Mouse (Mus musculus) thymus, adult 2 months (tissue): ENCODE data around the gene Fbxw9. TPM values are rescaled to one million over a fixed set of nuclear protein-coding genes. Genes with fewer than 3 reads are reported as not detected.

ENCODE experiments used
- DNase-seq: peaks from one replicate; pipeline ENCODE4 v3.0.0; 2021
- H3K27ac ChIP-seq: fragments of 200-500 bp; 2 replicates; pipeline ENCODE4 v1.5.1; 2012; ENCODE audit warnings: low read length, control low read depth; ENCODE audit not compliant: control insufficient read depth, insufficient read depth
- H3K27me3 ChIP-seq: fragments of 200-500 bp; 2 replicates; pipeline ENCODE4 v1.6.1; 2012; ENCODE audit warnings: mild to moderate bottlenecking, low read length, moderate library complexity, mixed read lengths; ENCODE audit not compliant: control insufficient read depth, insufficient read depth
- H3K36me3 ChIP-seq: fragments of 200-500 bp; 2 replicates; pipeline ENCODE4 v1.6.1; 2012; ENCODE audit warnings: mild to moderate bottlenecking, low read length, moderate library complexity; ENCODE audit not compliant: control insufficient read depth, insufficient read depth
- H3K4me1 ChIP-seq: fragments of 200-500 bp; replicated peaks from 2 replicates; pipeline ENCODE4 v1.6.1; 2012; ENCODE audit warnings: low read length; ENCODE audit not compliant: control insufficient read depth, insufficient read depth
- H3K4me3 ChIP-seq: fragments of 200-500 bp; 2 replicates; pipeline ENCODE4 v1.5.1; 2012; ENCODE audit warnings: mild to moderate bottlenecking, low read length, control low read depth, moderate library complexity; ENCODE audit not compliant: control insufficient read depth, insufficient read depth
- CTCF ChIP-seq: fragments of 200-500 bp; IDR thresholded peaks from 2 replicates; pipeline ENCODE4 v1.5.1; 2012; ENCODE audit warnings: mild to moderate bottlenecking, control low read depth, low read length, moderate library complexity, borderline replicate concordance; ENCODE audit not compliant: control insufficient read depth, poor library complexity, insufficient read depth; ENCODE audit errors: extremely low read depth
- POLR2A ChIP-seq: fragments of 200-500 bp; IDR thresholded peaks from 2 replicates; pipeline ENCODE4 v1.6.1; 2012; ENCODE audit warnings: mild to moderate bottlenecking, low read length, control low read depth, moderate library complexity; ENCODE audit not compliant: control insufficient read depth, poor library complexity, insufficient read depth; ENCODE audit errors: extremely low read depth
- WGBS: fragments of 180-500 bp; shearing (Covaris S2); methylation state at CpG from one replicate; pipeline ENCODE4 v1.1.7; 2018; 5-methylcytosine and 5-hydroxymethylcytosine counted together
- polyA plus RNA-seq: library from polyadenylated mRNA; depleted of rRNA; stranded (reverse); fragments of >200 nt; gene quantifications from 2 replicates; pipeline ENCODE4 v1.2.3, GENCODE M21; 2012

Gene Fbxw9
- polyA plus RNA-seq, 1 experiment, result 29.3 TPM

DNA sequence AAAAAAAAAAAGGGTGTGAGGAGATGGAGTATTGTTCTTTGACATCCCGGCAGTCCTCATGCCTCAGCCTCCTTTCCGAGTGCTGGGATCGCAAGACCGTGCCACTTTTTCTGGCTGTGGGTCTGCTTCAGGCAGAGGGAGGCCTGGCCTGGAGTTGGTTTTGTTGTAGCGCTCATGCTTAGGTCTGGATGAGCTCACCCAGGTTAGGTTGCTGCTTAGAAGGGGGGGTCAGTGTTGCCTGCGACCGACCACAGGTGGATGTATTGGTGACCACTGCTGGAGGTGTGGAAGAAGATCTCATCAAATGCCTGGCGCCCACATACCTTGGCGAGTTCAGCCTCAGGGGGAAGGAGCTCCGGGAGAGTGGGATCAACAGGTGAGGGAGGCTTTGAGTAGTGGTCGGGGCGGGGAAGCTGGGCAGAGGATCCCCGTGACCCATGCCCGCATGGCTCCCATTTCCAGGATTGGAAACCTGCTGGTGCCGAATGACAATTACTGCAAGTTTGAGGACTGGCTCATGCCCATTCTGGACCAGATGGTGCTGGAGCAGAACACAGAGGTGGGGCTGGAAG is 13.3 kb downstream of the Fbxw9 start:
- peaks cover 13% of the 10 kb centered on the region; the same call in 1 of the 2 replicates for H3K36me3 ChIP-seq
- 96% methylated on average over 15 of the region's 15 CpGs for WGBS
- peaks cover 10% of the 10 kb centered on the region for H3K4me1 ChIP-seq
- no peak for TF ChIP-seq CTCF
- TF ChIP-seq POLR2A, result no peak
- H3K27me3 ChIP-seq, result no peaks in the 10 kb centered on the region
- no peak overlapping the region for H3K4me3 ChIP-seq
- no peak for DNase-seq
- no peak overlapping the region for H3K27ac ChIP-seq

DNA sequence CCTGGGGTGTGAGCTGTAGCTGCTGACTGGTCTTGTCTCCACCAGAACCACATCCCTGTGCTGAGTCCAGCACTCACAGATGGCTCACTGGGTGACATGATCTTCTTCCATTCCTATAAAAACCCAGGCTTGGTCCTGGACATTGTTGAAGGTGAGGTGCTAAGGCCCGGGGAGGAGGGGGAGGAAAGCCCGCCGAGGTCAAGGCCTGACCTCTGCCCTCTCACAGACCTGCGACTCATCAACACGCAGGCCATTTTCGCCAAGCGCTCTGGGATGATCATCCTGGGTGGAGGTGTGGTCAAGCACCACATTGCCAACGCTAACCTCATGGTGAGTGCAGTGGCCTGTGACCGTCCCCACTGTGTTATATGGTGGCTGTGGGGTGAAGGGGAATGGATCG is 14.3 kb downstream of the Fbxw9 start:
- Histone ChIP-seq H3K4me3 (no peak overlapping the region), H3K27me3 (no peaks in the 10 kb centered on the region), H3K36me3 (peaks cover 13% of the 10 kb centered on the region; the same call in 1 of the 2 replicates), H3K27ac (no peak overlapping the region), H3K4me1 (peaks cover 10% of the 10 kb centered on the region)
- WGBS, result 95% methylated on average over 10 of the region's 10 CpGs
- DNase-seq, result no peak
- TF ChIP-seq CTCF (no peak), POLR2A (no peak)

DNA sequence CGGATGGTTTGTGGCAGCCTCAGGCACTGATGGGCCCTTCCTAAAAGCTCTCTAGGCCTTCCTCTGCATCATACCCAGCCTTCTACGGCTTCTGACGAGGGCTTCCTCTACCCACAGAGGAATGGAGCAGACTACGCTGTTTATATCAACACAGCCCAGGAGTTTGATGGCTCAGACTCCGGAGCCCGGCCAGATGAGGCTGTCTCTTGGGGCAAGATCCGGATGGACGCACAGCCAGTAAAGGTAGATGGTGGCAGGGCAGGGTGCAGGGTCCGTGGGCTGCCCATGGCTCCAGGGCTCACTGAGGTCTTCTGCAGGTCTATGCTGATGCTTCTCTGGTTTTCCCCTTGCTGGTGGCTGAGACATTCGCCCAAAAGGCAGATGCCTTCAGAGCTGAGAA is 14.8 kb downstream of the Fbxw9 start:
- 98% methylated on average over 10 of the region's 10 CpGs for WGBS
- no peak overlapping the region for H3K4me3 ChIP-seq

DNA sequence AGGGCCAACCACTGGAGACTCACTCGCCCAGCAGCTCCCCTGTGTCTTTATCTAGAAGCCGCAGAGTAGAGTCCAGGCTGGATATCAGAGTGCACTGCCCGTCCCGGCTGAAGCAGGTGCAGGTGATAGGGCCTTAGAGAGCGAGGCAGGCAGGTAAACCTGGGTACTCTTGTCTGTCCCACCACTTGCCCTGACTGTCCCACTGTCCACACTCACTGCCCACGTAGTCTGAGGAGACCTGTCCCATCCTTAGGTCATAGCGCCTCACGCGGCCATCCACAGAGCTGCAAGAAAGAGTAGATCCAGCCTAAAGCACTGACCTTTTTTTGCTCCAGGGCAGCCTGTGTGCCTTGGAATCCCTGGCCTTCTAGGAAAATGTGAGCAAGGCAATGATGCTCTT is 16.1 kb downstream of the Fbxw9 start:
- peaks cover 12% of the 10 kb centered on the region for H3K4me1 ChIP-seq
- no peaks in the 10 kb centered on the region for H3K27me3 ChIP-seq
- no peak overlapping the region for H3K27ac ChIP-seq
- H3K4me3 ChIP-seq, result no peak overlapping the region
- 98% methylated on average over 9 of the region's 9 CpGs for WGBS
- TF ChIP-seq POLR2A (no peak), CTCF (no peak)
- DNase-seq, result no peak
- peaks cover 13% of the 10 kb centered on the region; the same call in 1 of the 2 replicates for H3K36me3 ChIP-seq

More for the DNA sequence above, 14.8 kb downstream of the Fbxw9 start:
- no peak for DNase-seq
- TF ChIP-seq POLR2A, result no peak
- no peak for TF ChIP-seq CTCF
- H3K27ac ChIP-seq, result no peak overlapping the region
- H3K36me3 ChIP-seq, result peaks cover 13% of the 10 kb centered on the region; the same call in 1 of the 2 replicates
- no peaks in the 10 kb centered on the region for H3K27me3 ChIP-seq
- H3K4me1 ChIP-seq, result peaks cover 12% of the 10 kb centered on the region

DNA sequence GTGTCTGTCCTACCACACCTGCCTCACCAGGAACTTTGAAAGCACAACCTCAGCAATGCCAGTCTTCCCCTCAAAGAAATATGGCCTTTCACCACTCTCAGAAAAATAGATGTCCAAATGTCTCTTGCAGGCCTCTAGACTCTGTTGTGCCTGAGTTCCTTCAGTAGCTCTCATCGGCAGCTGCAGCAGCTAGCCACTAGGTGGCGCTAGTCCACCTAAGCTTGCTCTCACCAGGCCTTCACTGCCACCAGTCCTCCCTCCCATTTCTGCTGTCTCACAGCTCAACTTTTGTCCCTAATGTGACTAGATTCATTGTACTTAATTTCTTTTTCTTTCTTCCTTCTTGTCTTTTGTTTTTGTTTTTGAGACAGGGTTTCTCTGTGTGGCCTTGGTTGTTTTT is 17.1 kb downstream of the Fbxw9 start:
- Histone ChIP-seq H3K27ac (no peak overlapping the region), H3K27me3 (no peaks in the 10 kb centered on the region), H3K4me3 (no peak overlapping the region), H3K4me1 (peaks cover 19% of the 10 kb centered on the region), H3K36me3 (peaks cover 13% of the 10 kb centered on the region; the same call in 1 of the 2 replicates)
- peak; percentile 74 for DNase-seq
- TF ChIP-seq CTCF, result peak; percentile 82; the same call in 1 of the 2 replicates
- TF ChIP-seq POLR2A, result no peak
- WGBS, result 2% methylated on average over 2 of the region's 2 CpGs

DNA sequence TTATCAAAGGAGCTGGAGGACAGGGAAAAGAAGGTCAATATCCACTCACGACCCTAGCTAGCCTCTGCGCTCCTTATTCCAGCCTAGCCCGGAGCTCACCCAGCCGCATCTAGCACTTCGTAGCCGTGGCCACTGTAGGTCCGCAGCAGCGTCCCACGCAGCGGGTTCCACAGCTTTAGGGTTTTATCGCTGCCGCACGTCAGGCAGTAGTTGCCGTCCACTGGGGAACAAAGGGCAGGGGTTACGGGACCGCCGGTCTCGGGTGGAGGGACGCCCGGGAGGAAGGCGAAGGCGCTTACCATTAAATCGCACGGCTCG is 20.3 kb downstream of the Fbxw9 start:
- H3K36me3 ChIP-seq, result peaks cover 1% of the 10 kb centered on the region; the same call in 1 of the 2 replicates
- H3K4me3 ChIP-seq, result peak overlapping the region; percentile 98
- H3K4me1 ChIP-seq, result peaks cover 28% of the 10 kb centered on the region
- H3K27me3 ChIP-seq, result no peaks in the 10 kb centered on the region
- no peak overlapping the region for H3K27ac ChIP-seq
- under 1% methylated on average over 25 of the region's 25 CpGs for WGBS
- no peak for TF ChIP-seq POLR2A
- TF ChIP-seq CTCF, result no peak
- DNase-seq, result no peak
